Mouse (Mus musculus): ENCODE results near the gene Amh. TPM values are rescaled to one million over a fixed set of nuclear protein-coding genes. Genes with fewer than 3 reads are reported as not detected.

Gene Amh
- polyA plus RNA-seq, 1 experiment = 0.62 TPM

DNA sequence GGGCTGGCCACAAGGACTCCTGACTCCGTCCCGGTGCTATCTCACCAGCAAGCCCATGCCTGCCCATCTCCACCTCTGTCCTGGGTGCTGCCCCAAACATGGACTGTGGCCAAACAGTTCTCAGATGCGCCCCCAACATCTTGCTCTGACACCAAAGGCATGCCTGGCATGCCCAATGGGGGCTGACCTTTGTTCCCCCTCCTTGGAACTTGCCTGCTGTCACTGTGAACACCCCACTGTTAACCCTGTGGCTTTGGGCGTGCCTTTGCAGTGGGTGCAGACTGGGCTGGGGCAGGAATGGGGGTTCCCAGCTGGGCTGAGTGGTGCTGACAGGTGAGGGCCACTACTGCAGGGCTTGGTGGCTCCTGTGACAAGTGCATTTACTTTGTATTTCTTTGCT lies 11.2 kb upstream of the Amh start:
- Histone ChIP-seq H3K4me1 (ENCODE audit: control insufficient read depth, insufficient read depth, low read length) (peaks cover 8% of the 10 kb centered on the region; the same call in 1 of the 2 replicates), H3K4me3 (replicated peaks; ENCODE audit: extremely low read depth, low read depth, low read length) (no peak overlapping the region)
- DNase-seq = no peak
- TF ChIP-seq POLR2A (IDR thresholded peaks at IDR 0.05; ENCODE audit: borderline replicate concordance, extremely low read depth, low read depth, low read length) = no peak
- TF ChIP-seq CTCF (IDR thresholded peaks at IDR 0.05; ENCODE audit: insufficient read depth, low read length) = no peak
- 80% methylated on average over 4 of the region's 4 CpGs for WGBS

- WGBS = 88% methylated on average over 8 of the region's 8 CpGs
- H3K4me1 ChIP-seq (ENCODE audit: control insufficient read depth, insufficient read depth, low read length) = peaks cover 14% of the 10 kb centered on the region
- TF ChIP-seq CTCF (IDR thresholded peaks at IDR 0.05; ENCODE audit: insufficient read depth, low read length) (no peak), POLR2A (IDR thresholded peaks at IDR 0.05; ENCODE audit: borderline replicate concordance, extremely low read depth, low read depth, low read length) (no peak)
- no peak overlapping the region for H3K4me3 ChIP-seq (replicated peaks; ENCODE audit: extremely low read depth, low read depth, low read length)
- DNase-seq = no peak
Observed at GRCm38 (mm10) chr10:80794750-80795149, 10.3 kb upstream of the Amh start.

DNA sequence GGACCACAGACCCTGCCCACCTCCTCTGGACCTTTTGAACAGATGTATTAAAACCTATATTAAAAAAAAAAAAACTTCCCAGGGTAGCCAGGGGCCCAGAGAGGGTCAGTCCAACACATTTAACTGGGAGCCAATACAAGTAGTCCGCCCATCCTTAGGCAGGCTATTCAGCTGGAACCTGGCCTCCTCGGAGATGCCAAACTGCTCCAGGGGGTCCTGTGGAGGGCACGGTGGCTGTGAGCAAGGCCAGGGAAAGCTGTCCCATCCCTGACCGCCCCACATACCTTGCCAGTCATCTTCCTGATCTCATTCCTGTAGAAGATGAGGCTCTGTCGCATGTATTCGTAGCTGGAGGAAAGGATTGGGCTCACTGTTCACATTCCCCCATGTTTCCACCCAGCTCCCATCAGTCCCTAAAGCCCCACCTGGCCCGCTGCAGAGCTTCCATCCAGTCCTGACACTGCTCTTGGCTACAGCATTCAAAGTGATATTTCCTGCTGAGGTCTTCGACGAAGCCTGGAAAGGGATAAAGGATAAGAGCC lies 8.7 kb upstream of the Amh start:
- DNase-seq = no peak
- TF ChIP-seq CTCF (IDR thresholded peaks at IDR 0.05; ENCODE audit: insufficient read depth, low read length) (no peak), POLR2A (IDR thresholded peaks at IDR 0.05; ENCODE audit: borderline replicate concordance, extremely low read depth, low read depth, low read length) (no peak)
- H3K4me1 ChIP-seq (ENCODE audit: control insufficient read depth, insufficient read depth, low read length) = peaks cover 18% of the 10 kb centered on the region
- no peak overlapping the region for H3K4me3 ChIP-seq (replicated peaks; ENCODE audit: extremely low read depth, low read depth, low read length)
- WGBS = 76% methylated on average over 9 of the region's 9 CpGs

DNA sequence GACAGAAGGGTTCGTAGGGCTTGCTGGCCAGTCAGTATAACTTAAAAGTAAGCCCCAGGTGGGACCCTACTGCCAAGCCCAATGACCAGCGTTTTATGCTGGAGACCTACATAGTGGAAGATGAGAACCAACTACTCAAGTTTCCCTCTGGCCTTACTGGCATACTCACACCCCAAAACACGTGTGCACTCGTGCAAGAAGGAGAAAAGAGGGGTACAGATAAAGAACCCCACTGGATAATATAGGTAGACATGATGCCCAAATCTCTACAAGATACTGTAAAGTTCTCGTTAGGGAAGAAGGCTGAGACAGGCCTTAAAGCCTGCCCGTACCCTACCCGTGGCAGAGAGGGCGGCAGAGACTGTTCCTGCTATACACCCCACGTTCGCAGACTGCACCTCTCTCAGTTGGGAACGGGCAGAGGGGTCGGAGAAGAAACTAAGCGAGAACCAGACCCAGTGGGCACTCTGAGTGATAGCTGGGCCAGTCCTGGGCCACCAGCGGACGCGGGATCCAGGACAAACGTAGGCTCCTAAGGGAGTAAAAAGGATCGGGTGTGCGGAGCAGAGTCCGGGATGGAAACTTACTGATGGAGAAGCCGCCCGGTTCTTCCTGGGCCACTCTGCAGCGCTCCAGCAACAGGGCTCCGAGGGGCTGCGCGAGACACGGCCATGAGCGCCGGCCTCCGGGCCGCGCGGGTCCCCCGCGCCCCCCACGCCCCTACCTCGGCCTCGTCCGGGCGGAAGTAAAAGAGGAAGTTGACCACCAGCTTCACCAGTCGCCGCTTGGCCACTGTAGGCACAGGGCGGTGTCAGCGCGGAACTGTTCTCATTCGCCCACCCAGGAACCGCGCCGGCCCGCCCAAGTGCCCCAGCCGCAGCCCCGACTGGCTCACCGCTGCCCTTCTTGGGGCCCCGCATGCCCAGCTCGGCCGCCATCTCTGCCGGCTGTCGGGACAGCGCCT lies 7.6 kb upstream of the Amh start:
- WGBS = 2% methylated on average over 59 of the region's 59 CpGs
- Histone ChIP-seq H3K4me3 (replicated peaks; ENCODE audit: extremely low read depth, low read depth, low read length) (peak overlapping the region; percentile 88), H3K4me1 (ENCODE audit: control insufficient read depth, insufficient read depth, low read length) (peaks cover 18% of the 10 kb centered on the region)
- DNase-seq = peak; percentile 52
- TF ChIP-seq POLR2A (IDR thresholded peaks at IDR 0.05; ENCODE audit: borderline replicate concordance, extremely low read depth, low read depth, low read length) (no peak), CTCF (IDR thresholded peaks at IDR 0.05; ENCODE audit: insufficient read depth, low read length) (no peak)

DNA sequence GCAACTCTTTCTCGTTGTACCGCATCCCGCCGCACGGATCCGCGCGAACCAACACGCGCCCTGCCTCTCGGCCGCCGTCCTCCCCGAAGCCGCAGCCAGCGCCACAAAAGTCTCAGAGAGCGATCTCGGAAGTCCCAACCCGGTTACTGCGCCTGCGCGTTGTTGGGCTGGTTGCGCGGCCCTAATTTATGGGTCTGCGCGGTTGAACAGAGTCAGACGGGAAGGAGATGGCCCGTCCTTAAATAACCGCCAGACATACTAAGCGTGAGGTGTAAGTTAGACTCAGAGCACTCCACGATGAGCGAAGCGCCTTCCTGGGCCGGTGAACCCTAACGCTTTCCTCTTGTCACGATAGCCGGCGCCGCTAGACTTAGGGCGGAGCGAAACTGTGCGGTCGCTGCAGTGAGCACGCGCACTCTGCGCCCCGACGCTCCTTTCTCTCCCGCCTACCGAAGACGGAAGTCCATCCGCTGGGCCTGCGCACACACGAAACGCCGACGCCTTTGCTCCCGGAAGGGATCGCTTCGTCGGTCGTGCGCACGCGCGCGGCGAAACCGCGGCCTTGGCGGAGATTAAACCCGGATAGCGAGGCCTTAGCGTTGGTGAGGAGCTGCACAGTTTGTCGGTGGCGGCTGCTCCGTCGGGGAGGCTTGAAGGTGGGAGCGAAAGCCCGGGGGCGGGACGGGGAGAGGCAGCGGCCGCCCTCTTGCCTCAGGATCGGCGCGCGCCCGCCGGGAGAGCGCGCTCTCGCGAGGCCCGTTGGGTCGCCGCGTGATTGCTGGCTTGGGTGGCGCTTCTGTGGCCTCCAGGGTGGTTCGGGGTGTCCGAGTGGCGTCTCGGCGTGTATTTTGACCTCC lies 6.7 kb upstream of the Amh start, which contains the start of the genes Sf3a2 and Plekhj1:
Gene Sf3a2 (plus strand): TSS at position 49 of the 857 bp plus-strand sequence.
Gene Plekhj1 (minus strand): TSS at position 477 of the 857 bp plus-strand sequence.
- TF ChIP-seq POLR2A (IDR thresholded peaks at IDR 0.05; ENCODE audit: borderline replicate concordance, extremely low read depth, low read depth, low read length) (peak; percentile 94; the same call in 1 of the 2 replicates), CTCF (IDR thresholded peaks at IDR 0.05; ENCODE audit: insufficient read depth, low read length) (no peak)
- under 1% methylated on average over 104 of the region's 104 CpGs for WGBS
- Histone ChIP-seq H3K4me1 (ENCODE audit: control insufficient read depth, insufficient read depth, low read length) (peaks cover 18% of the 10 kb centered on the region), H3K4me3 (replicated peaks; ENCODE audit: extremely low read depth, low read depth, low read length) (peak within 1 kb of the TSS; percentile 88)
- peak; percentile 95 for DNase-seq

DNA sequence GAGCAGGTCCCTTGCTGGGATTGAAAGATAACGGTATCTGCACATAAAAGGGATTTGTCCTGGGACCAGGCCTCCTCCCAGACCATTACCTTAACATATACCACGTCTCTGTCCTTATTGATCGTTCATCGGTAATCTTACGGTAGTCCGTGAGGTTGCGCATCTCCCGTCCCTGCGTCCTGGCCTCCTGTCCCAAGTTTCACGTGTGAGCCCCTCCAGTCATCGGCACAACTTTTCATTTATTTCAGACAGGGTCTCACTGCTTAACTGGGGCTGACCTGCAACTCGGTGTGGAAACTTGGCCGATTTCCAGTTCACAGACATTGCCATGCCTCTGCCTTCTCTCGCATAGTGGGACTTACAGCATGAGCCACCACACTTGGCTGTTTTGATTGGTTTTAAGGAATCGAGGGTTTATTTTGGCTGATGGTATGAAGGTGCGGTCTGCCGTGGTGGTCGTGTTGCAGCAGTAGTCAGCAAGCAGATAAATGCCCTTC lies 5.9 kb upstream of the Amh start:
- DNase-seq = no peak

DNA sequence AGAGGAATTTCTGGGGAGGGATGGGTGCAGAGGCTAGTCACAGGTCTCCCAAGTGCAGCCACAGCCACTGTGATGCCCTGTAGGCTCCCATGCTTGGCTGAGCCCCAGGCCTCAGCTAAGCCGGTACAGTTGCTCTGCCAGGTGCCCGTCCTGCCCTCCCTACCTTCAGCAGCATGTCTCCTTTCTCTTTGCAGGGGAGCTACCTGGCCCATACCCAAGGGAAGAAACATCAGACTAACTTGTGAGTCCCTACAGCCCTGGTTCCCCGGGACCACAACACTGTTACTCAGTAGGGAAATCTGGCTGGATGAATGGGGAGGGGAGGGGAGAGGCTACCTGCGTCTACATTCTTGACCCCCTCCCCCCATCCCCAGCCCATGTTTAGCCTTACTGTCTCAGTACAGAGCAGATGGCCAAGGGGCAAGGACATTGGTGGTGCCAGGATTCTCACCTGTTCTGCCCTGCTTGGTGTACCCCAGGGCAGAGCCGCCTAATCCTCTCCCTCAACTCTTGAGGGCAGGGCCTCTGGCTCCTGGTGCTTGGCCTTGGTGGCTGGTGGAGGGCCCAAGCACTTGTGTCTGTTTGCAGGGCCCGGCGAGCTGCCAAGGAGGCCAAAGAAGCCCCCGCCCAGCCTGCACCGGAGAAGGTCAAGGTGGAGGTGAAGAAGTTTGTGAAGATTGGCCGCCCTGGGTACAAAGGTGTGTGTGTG lies 2.7 kb upstream of the Amh start:
- no peak for DNase-seq
- no peak overlapping the region for H3K4me3 ChIP-seq (replicated peaks; ENCODE audit: extremely low read depth, low read depth, low read length)
- WGBS = 80% methylated on average over 10 of the region's 10 CpGs
- TF ChIP-seq POLR2A (IDR thresholded peaks at IDR 0.05; ENCODE audit: borderline replicate concordance, extremely low read depth, low read depth, low read length) (no peak), CTCF (IDR thresholded peaks at IDR 0.05; ENCODE audit: insufficient read depth, low read length) (no peak)
- H3K4me1 ChIP-seq (ENCODE audit: control insufficient read depth, insufficient read depth, low read length) = peaks cover 13% of the 10 kb centered on the region

More for the DNA sequence above, 5.9 kb upstream of the Amh start:
- TF ChIP-seq CTCF (IDR thresholded peaks at IDR 0.05; ENCODE audit: insufficient read depth, low read length) (no peak), POLR2A (IDR thresholded peaks at IDR 0.05; ENCODE audit: borderline replicate concordance, extremely low read depth, low read depth, low read length) (no peak)
- WGBS = under 1% methylated on average over 18 of the region's 18 CpGs
- H3K4me1 ChIP-seq (ENCODE audit: control insufficient read depth, insufficient read depth, low read length) = peaks cover 18% of the 10 kb centered on the region
- peak overlapping the region; percentile 88 for H3K4me3 ChIP-seq (replicated peaks; ENCODE audit: extremely low read depth, low read depth, low read length)

DNA sequence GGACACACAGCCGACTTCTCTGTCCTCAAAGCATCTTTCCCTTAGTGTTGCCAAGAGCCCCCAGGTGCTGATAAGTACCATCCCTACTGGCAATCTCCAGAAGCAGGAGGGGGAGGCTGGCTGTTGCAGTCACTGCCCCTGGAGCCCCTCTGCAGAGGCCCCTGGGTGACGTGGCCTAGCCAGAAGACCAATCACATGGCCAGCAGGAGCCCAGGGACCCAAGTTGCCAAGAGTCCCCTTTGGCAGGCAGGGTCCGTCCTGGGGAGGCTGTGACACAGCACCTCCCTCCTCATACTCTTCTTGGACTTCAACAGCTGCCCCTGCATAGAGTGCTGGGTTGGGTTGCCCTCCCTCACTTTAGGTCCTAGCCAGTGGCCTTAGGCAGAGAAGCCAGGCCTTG lies 2.0 kb upstream of the Amh start:
- no peak for DNase-seq
- 74% methylated on average over 3 of the region's 3 CpGs for WGBS
- Histone ChIP-seq H3K4me1 (ENCODE audit: control insufficient read depth, insufficient read depth, low read length) (peaks cover 12% of the 10 kb centered on the region), H3K4me3 (replicated peaks; ENCODE audit: extremely low read depth, low read depth, low read length) (no peak overlapping the region)
- TF ChIP-seq POLR2A (IDR thresholded peaks at IDR 0.05; ENCODE audit: borderline replicate concordance, extremely low read depth, low read depth, low read length) (no peak), CTCF (IDR thresholded peaks at IDR 0.05; ENCODE audit: insufficient read depth, low read length) (no peak)
